Mouse (Mus musculus) heart, adult 2 months (tissue): ENCODE results near the gene Bmp2k. TPM values are rescaled to one million over a fixed set of nuclear protein-coding genes. Genes with fewer than 3 reads are reported as not detected.

Experiments used
- DNase-seq, 2 experiments: peaks; one replicate each; pipeline ENCODE4 v3.0.0; 2021
- H3K27ac ChIP-seq: fragments of 200-600 bp; 2 replicates; pipeline ENCODE4 v1.8.1; 2022
- H3K27me3 ChIP-seq: fragments of 200-500 bp; 2 replicates; pipeline ENCODE4 v1.6.1; 2012; ENCODE audit warnings: mild to moderate bottlenecking, low read length, inconsistent platforms, mixed read lengths; ENCODE audit not compliant: control insufficient read depth, insufficient read depth
- H3K36me3 ChIP-seq: fragments of 200-500 bp; 2 replicates; pipeline ENCODE4 v1.6.1; 2012; ENCODE audit warnings: low read length, inconsistent platforms; ENCODE audit not compliant: control insufficient read depth, insufficient read depth
- H3K4me1 ChIP-seq: fragments of 200-500 bp; 2 replicates; pipeline ENCODE4 v1.6.1; 2011; ENCODE audit warnings: low read length; ENCODE audit not compliant: control insufficient read depth, insufficient read depth
- H3K4me3 ChIP-seq: fragments of 200-600 bp; 2 replicates; pipeline ENCODE4 v1.8.1; 2022
- H3K79me2 ChIP-seq: fragments of 200-500 bp; replicated peaks from 2 replicates; pipeline ENCODE4 v1.6.1; 2012; ENCODE audit warnings: mild to moderate bottlenecking, inconsistent platforms, low read length, moderate library complexity, mixed read lengths; ENCODE audit not compliant: control insufficient read depth, insufficient read depth
- H3K9ac ChIP-seq: fragments of 200-500 bp; 2 replicates; pipeline ENCODE4 v1.6.1; 2012; ENCODE audit warnings: low read depth, mild to moderate bottlenecking, control low read depth, inconsistent platforms, low read length, mixed read lengths
- CTCF ChIP-seq: fragments of 200-600 bp; IDR thresholded peaks from 2 replicates; pipeline ENCODE4 v1.8.1; 2022; ENCODE audit warnings: antibody characterized with exemption, mild to moderate bottlenecking, moderate library complexity
- EP300 ChIP-seq: fragments of 200-500 bp; IDR thresholded peaks from 2 replicates; pipeline ENCODE4 v1.6.1; 2011; ENCODE audit warnings: low read depth, low read length, control low read depth; ENCODE audit not compliant: insufficient read depth
- POLR2A ChIP-seq: fragments of 200-500 bp; IDR thresholded peaks from 2 replicates; pipeline ENCODE4 v1.6.1; 2011; ENCODE audit warnings: mild to moderate bottlenecking, low read depth, low read length, control low read depth; ENCODE audit not compliant: insufficient read depth
- WGBS: fragments of 180-500 bp; shearing (Covaris S2); methylation state at CpG from one replicate; pipeline ENCODE4 v1.1.7; 2018; 5-methylcytosine and 5-hydroxymethylcytosine counted together
- intact Hi-C: fragments of 180-260 bp; cut with DNase I; formaldehyde crosslinking; loops from one replicate; pipeline ENCODE4 v1.15.1; 2025
- polyA plus RNA-seq: library from polyadenylated mRNA; depleted of rRNA; stranded (reverse); fragments of >200 nt; gene quantifications from 2 replicates; pipeline ENCODE4 v1.2.3, GENCODE M21; 2012
- total RNA-seq, 2 experiments: library from RNA; stranded (reverse); gene quantifications; 2 replicates each; pipeline ENCODE4 v1.2.3; 2021

Gene Bmp2k
- total and polyA plus RNA-seq, 3 experiments, result 2.9 to 8.4 (median 6.7) TPM

DNA sequence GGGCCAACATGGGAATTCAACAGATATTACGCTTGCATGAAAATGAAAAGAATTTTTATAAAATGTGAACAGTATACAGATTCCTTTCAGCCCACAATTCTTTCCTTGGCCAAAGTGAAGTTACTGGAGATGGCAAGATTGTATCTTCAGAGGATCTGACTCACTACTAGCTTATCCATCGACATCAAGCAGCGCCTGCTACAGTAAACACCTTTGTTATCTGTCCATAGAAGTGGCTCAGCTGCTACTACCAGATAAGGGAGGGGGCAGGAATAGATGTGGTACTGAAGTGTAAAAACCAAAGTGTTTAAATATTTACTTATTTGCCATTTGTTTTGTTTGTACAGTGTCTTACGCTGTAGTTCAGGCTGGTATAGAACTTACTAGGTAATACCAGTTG, 8.6 kb upstream of the Bmp2k start:
- no peak for DNase-seq
- Histone ChIP-seq H3K27ac (no peak overlapping the region), H3K36me3 (no peaks in the 10 kb centered on the region), H3K4me3 (no peak overlapping the region), H3K27me3 (no peaks in the 10 kb centered on the region), H3K9ac (no peak overlapping the region), H3K79me2 (no peaks in the 10 kb centered on the region), H3K4me1 (no peaks in the 10 kb centered on the region)
- TF ChIP-seq EP300 (no peak), POLR2A (no peak), CTCF (no peak)
- intact Hi-C loops, result no loop called here
- 63% methylated on average over 4 of the region's 4 CpGs for WGBS

DNA sequence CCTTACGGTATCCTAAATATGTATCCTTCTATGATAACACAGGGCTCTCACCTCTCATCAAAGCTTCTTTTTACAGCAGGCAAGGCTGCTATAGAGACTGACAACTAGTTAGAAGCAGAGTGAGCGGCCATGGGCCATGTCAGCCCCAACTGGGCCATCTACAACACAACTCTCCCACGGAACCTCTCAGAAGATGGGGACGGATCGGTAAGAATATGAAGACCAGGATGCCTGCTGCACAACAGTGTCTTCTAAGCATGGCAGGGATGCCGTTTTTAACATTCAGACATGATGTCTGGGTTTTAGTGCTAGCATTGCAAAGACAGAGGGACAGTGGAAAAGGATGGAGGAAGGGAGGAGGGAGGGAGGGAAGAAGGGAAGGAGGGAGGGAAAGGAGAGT, 6.3 kb upstream of the Bmp2k start:
- H3K4me1 ChIP-seq, result no peaks in the 10 kb centered on the region
- no peaks in the 10 kb centered on the region for H3K36me3 ChIP-seq
- TF ChIP-seq EP300 (no peak), CTCF (no peak), POLR2A (no peak)
- H3K27me3 ChIP-seq, result no peaks in the 10 kb centered on the region
- no peaks in the 10 kb centered on the region for H3K79me2 ChIP-seq
- no peak overlapping the region for H3K27ac ChIP-seq
- DNase-seq, result no peak
- H3K4me3 ChIP-seq, result no peak overlapping the region
- H3K9ac ChIP-seq, result no peak overlapping the region
- 95% methylated on average over 6 of the region's 6 CpGs for WGBS
- intact Hi-C loops, result loop anchor here (10.0 kb wide), 1 partner anchor 136 kb away; no protein-coding TSS in a partner anchor

DNA sequence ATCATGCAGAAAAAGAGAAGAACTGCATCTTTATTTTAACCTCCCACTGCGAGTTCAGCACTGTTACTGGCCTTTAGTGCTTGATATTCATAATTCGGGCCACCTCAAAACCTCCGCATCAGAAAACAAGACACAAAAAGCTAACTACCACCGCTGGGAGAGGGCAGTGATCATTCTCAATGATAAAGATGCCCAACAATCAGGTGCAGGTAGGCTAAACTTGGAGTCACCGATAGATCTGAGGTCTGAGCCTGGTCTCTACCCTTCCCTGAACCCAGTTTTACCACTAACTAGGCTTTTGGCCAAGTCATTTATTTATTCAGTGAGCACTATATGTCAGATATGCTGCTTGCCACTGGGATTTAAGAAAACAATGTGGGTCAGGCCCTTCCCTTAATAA, 4.8 kb upstream of the Bmp2k start:
- Histone ChIP-seq H3K9ac (no peak overlapping the region), H3K36me3 (no peaks in the 10 kb centered on the region), H3K4me1 (peaks cover 5% of the 10 kb centered on the region; the same call in 1 of the 2 replicates), H3K27ac (no peak overlapping the region), H3K4me3 (no peak overlapping the region), H3K79me2 (no peaks in the 10 kb centered on the region), H3K27me3 (no peaks in the 10 kb centered on the region)
- intact Hi-C loops, result loop anchor here (10.0 kb wide), 1 partner anchor 138 kb away; no protein-coding TSS in a partner anchor
- no peak for DNase-seq
- TF ChIP-seq EP300 (no peak), CTCF (no peak), POLR2A (no peak)
- WGBS, result 90% methylated on average over 5 of the region's 5 CpGs

DNA sequence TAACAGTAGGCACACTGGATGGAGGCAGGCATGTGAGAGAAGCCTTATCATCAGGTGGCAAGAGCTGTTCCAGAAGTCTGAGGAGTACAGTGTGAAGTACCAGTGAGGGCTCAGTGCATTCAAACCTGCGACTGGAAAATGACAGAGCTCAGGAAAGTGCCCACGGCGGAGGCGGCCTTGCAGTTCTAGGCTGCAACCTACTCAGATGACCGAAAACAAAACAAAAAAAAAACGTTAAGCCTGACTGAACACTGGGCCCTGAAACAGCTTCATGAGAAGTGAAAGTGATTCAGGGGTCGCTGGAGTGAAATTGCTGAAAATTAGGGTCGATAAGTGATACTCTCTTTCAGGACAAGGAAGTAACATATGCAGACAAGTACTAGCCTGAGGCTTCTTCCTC, 4.4 kb upstream of the Bmp2k start:
- H3K4me1 ChIP-seq, result peaks cover 5% of the 10 kb centered on the region; the same call in 1 of the 2 replicates

DNA sequence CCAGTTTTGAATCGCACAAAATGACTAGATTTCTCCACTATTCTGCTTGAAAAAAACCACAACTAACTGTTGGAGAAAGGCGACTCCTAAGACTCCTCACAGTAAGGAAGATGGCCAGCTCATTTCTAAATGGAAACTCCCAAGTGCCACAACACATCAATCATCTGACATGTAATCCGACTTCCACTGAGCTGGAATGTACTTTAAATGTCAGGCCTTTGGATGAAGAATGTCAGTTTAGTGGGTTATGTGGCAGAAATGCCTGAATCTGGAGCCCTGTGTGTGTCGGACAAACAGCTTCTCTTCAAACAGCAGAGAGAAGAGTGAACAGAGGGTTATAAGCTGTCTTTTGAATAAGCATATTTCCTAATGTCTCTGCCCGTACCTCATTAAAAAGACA, 1.7 kb upstream of the Bmp2k start:
- Histone ChIP-seq H3K4me1 (peaks cover 5% of the 10 kb centered on the region; the same call in 1 of the 2 replicates), H3K36me3 (no peaks in the 10 kb centered on the region), H3K4me3 (no peak overlapping the region), H3K79me2 (no peaks in the 10 kb centered on the region), H3K9ac (no peak overlapping the region), H3K27ac (no peak overlapping the region), H3K27me3 (no peaks in the 10 kb centered on the region)
- DNase-seq, result no peak
- no peak for TF ChIP-seq EP300
- TF ChIP-seq CTCF, result no peak
- no peak for TF ChIP-seq POLR2A
- WGBS, result 88% methylated on average over 5 of the region's 5 CpGs
- intact Hi-C loops, result loop anchor here (5.0 to 10.0 kb wide), 4 partner anchors 73 to 203 kb away; partner anchors contain the start of genes Anxa3 and Paqr3

More for the DNA sequence above, 4.4 kb upstream of the Bmp2k start:
- Histone ChIP-seq H3K27me3 (no peaks in the 10 kb centered on the region), H3K27ac (no peak overlapping the region), H3K9ac (no peak overlapping the region), H3K4me3 (no peak overlapping the region), H3K79me2 (no peaks in the 10 kb centered on the region), H3K36me3 (no peaks in the 10 kb centered on the region)
- TF ChIP-seq CTCF (no peak), POLR2A (no peak), EP300 (no peak)
- DNase-seq, result no peak
- intact Hi-C loops, result loop anchor here (10.0 kb wide), 1 partner anchor 138 kb away; no protein-coding TSS in a partner anchor
- 83% methylated on average over 8 of the region's 8 CpGs for WGBS

DNA sequence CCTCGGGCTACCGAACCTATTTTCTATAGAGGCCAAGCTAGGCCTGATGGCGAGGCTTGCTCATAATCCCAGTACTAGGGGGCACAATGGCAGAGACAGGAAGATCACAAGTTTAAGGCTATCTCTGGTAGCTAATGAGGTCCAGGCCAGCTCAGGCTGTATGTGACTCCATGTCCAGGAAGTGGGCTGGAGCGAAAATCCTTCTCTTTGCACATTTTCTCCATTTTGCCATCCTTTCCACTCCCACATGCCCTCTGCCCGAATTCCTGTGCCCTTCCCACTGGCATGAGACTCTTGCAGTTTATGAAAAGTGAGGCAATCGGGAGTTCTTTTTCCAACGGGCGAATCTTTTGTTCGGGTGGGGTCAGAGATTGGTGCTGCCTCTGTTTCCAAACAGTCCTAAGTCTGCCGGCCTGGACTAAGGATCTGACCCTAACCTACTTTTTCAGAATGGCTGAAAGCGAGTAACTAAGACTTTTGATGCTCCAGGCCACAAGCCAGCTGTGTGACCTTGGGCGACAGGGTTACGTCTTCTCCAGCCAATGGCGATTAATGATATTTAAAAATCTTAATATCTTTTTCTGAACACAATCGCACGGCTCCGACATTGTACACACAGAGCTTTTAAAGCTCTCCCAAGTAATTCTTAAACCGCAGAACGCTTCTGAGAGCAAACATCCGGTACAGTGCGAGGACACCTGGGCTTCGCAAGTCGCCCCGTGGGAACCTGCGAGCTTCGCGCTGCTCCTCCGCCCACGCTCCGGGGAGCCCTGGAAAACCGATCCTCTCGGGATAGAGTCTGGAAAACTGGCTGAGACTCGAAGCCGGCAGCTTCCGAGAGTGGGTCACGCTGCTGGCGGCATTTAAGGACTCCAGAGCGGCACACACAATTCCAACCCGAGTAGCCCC, 834 bp upstream of the Bmp2k start:
- DNase-seq, result peak in 1 of 2 experiments; percentile 34
- no peaks in the 10 kb centered on the region for H3K27me3 ChIP-seq
- H3K36me3 ChIP-seq, result no peaks in the 10 kb centered on the region
- no peaks in the 10 kb centered on the region for H3K79me2 ChIP-seq
- TF ChIP-seq CTCF (no peak), POLR2A (no peak; the same call in 1 of the 2 replicates), EP300 (no peak)
- peak overlapping the region; percentile 55 for H3K9ac ChIP-seq
- H3K4me3 ChIP-seq, result peak overlapping the region; percentile 74
- 14% methylated on average over 39 of the region's 39 CpGs for WGBS
- peak overlapping the region; percentile 91 for H3K27ac ChIP-seq
- intact Hi-C loops, result loop anchor here (1.0 to 10.0 kb wide), 5 partner anchors 59 to 204 kb away; partner anchors contain the start of genes Anxa3 and Paqr3
- peaks cover 5% of the 10 kb centered on the region; the same call in 1 of the 2 replicates for H3K4me1 ChIP-seq
